Mouse (Mus musculus): Measurements from ENCODE around the gene Slc25a42.

- TF ChIP-seq POLR2A (IDR thresholded peaks at IDR 0.05; ENCODE audit: borderline replicate concordance, low read depth, low read length) (no peak), CTCF (IDR thresholded peaks at IDR 0.05; ENCODE audit: low read depth, low read length) (no peak)
Observed at GRCm38 (mm10) chr8:70194191-70194590, 17.9 kb downstream of the Slc25a42 start.
